Mouse (Mus musculus) cerebellum, adult 2 months (tissue): ENCODE measurements around the gene Gen1. TPM values are rescaled to one million over a fixed set of nuclear protein-coding genes. Genes with fewer than 3 reads are reported as not detected.
A peak's percentile ranks its signal among the peaks of the same experiment; 100 is the strongest.

ENCODE experiments used
- DNase-seq, 2 experiments: peaks; one replicate each; pipeline ENCODE4 v3.0.0; 2021
- H3K27ac ChIP-seq: fragments of 200-500 bp; 2 replicates; pipeline ENCODE4 v1.5.1; 2012; ENCODE audit warnings: low read length, control low read depth, inconsistent platforms; ENCODE audit not compliant: insufficient read depth
- H3K27me3 ChIP-seq: fragments of 200-500 bp; 2 replicates; pipeline ENCODE4 v1.6.1; 2012; ENCODE audit warnings: inconsistent platforms, mild to moderate bottlenecking, low read length, moderate library complexity; ENCODE audit not compliant: control insufficient read depth, insufficient read depth
- H3K4me1 ChIP-seq: fragments of 200-500 bp; 2 replicates; pipeline ENCODE4 v1.6.1; 2011; ENCODE audit warnings: low read length; ENCODE audit not compliant: control insufficient read depth, insufficient read depth
- H3K4me3 ChIP-seq: fragments of 200-500 bp; replicated peaks from 2 replicates; pipeline ENCODE3; 2011; ENCODE audit warnings: mild to moderate bottlenecking, low read depth, low read length, control low read depth; ENCODE audit not compliant: insufficient read depth
- CTCF ChIP-seq: fragments of 200-500 bp; IDR thresholded peaks from 2 replicates; pipeline ENCODE4 v1.5.1; 2011; ENCODE audit warnings: low read depth, mild to moderate bottlenecking, control low read depth, low read length, moderate library complexity, borderline replicate concordance; ENCODE audit not compliant: insufficient read depth
- POLR2A ChIP-seq: fragments of 200-500 bp; IDR thresholded peaks from 2 replicates; pipeline ENCODE4 v1.6.1; 2011; ENCODE audit warnings: low read length, control low read depth, borderline replicate concordance; ENCODE audit not compliant: insufficient read depth
- WGBS: fragments of 180-500 bp; shearing (Covaris S2); methylation state at CpG from one replicate; pipeline ENCODE4 v1.1.7; 2018; 5-methylcytosine and 5-hydroxymethylcytosine counted together
- polyA plus RNA-seq: library from polyadenylated mRNA; depleted of rRNA; stranded (reverse); fragments of >200 nt; gene quantifications from 2 replicates; pipeline ENCODE4 v1.2.3, GENCODE M21; 2012

Gene Gen1
- polyA plus RNA-seq, 1 experiment, result 0.67 TPM

GRCm38 (mm10) chr12:11277207-11277606, 11.6 kb upstream of the Gen1 start:
- H3K4me3 ChIP-seq, result no peak overlapping the region

GRCm38 (mm10) chr12:11276632-11277031, 11.0 kb upstream of the Gen1 start:
- WGBS, result 94% methylated on average over 2 of the region's 2 CpGs

More at GRCm38 (mm10) chr12:11277207-11277606, 11.6 kb upstream of the Gen1 start:
- TF ChIP-seq POLR2A, result no peak
- TF ChIP-seq CTCF, result no peak
- no peak overlapping the region for H3K27ac ChIP-seq
- no peaks in the 10 kb centered on the region for H3K4me1 ChIP-seq
- 94% methylated on average over 6 of the region's 6 CpGs for WGBS
- DNase-seq, result no peak
- no peaks in the 10 kb centered on the region for H3K27me3 ChIP-seq

GRCm38 (mm10) chr12:11273185-11273584, 7.6 kb upstream of the Gen1 start:
- H3K4me1 ChIP-seq, result no peaks in the 10 kb centered on the region; the same call in 1 of the 2 replicates
- no peaks in the 10 kb centered on the region for H3K27me3 ChIP-seq
- H3K27ac ChIP-seq, result no peak overlapping the region
- 80% methylated on average over 1 of the region's 1 CpGs for WGBS
- no peak for DNase-seq
- no peak overlapping the region for H3K4me3 ChIP-seq
- no peak for TF ChIP-seq POLR2A

More at GRCm38 (mm10) chr12:11276632-11277031, 11.0 kb upstream of the Gen1 start:
- no peaks in the 10 kb centered on the region for H3K27me3 ChIP-seq
- H3K27ac ChIP-seq, result no peak overlapping the region
- no peaks in the 10 kb centered on the region for H3K4me1 ChIP-seq
- no peak for DNase-seq
- no peak overlapping the region for H3K4me3 ChIP-seq
- no peak for TF ChIP-seq CTCF
- TF ChIP-seq POLR2A, result no peak

- TF ChIP-seq CTCF, result no peak
- no peak for TF ChIP-seq POLR2A
- 94% methylated on average over 4 of the region's 4 CpGs for WGBS
- Histone ChIP-seq H3K27ac (no peak overlapping the region), H3K27me3 (no peaks in the 10 kb centered on the region), H3K4me1 (no peaks in the 10 kb centered on the region; the same call in 1 of the 2 replicates), H3K4me3 (no peak overlapping the region)
- no peak for DNase-seq
Measured at GRCm38 (mm10) chr12:11272568-11272967, 7.0 kb upstream of the Gen1 start.

- peaks cover 2% of the 10 kb centered on the region for H3K4me1 ChIP-seq
- DNase-seq, result peak in 1 of 2 experiments; percentile 5
- H3K27me3 ChIP-seq, result no peaks in the 10 kb centered on the region
- H3K27ac ChIP-seq, result no peak overlapping the region
- WGBS, result 11% methylated on average over 4 of the region's 4 CpGs
- no peak for TF ChIP-seq CTCF
- TF ChIP-seq POLR2A, result no peak
- H3K4me3 ChIP-seq, result peak overlapping the region; percentile 70
Measured at GRCm38 (mm10) chr12:11267030-11267429, 1.4 kb upstream of the Gen1 start.

- no peaks in the 10 kb centered on the region for H3K27me3 ChIP-seq
- WGBS, result under 1% methylated on average over 51 of the region's 51 CpGs
Measured at GRCm38 (mm10) chr12:11266282-11266985, 833 bp upstream of the Gen1 start.

GRCm38 (mm10) chr12:11264895-11265294, 706 bp downstream of the Gen1 start:
- 2% methylated on average over 13 of the region's 13 CpGs for WGBS
- Histone ChIP-seq H3K4me3 (no peak overlapping the region), H3K4me1 (peaks cover 2% of the 10 kb centered on the region), H3K27me3 (no peaks in the 10 kb centered on the region), H3K27ac (no peak overlapping the region)
- DNase-seq, result no peak
- TF ChIP-seq CTCF (no peak), POLR2A (no peak)

More at GRCm38 (mm10) chr12:11266282-11266985, 833 bp upstream of the Gen1 start:
- no peak for TF ChIP-seq CTCF
- TF ChIP-seq POLR2A, result no peak
- peaks cover 2% of the 10 kb centered on the region for H3K4me1 ChIP-seq
- no peak for DNase-seq
- peak overlapping the region; percentile 70 for H3K4me3 ChIP-seq
- H3K27ac ChIP-seq, result peak overlapping the region; percentile 66

GRCm38 (mm10) chr12:11250322-11250721, 15.3 kb downstream of the Gen1 start:
- no peak for TF ChIP-seq CTCF
- no peak for TF ChIP-seq POLR2A
- no peaks in the 10 kb centered on the region for H3K4me1 ChIP-seq
- H3K27me3 ChIP-seq, result no peaks in the 10 kb centered on the region
- 77% methylated on average over 3 of the region's 3 CpGs for WGBS
- no peak overlapping the region for H3K27ac ChIP-seq
- no peak overlapping the region for H3K4me3 ChIP-seq
- no peak for DNase-seq
